Mouse (Mus musculus): ENCODE data around the gene Epm2a. TPM values are rescaled to one million over a fixed set of nuclear protein-coding genes. Genes with fewer than 3 reads are reported as not detected.
"Not testable (repeated sequence)": the region's sequence is repeated elsewhere in the genome, so short reads cannot be mapped to it uniquely, and the experiment has no call there.

Epm2a gene
- total RNA-seq (2021), result 10 to 100 TPM; 16.9 to 18.7 TPM

DNA sequence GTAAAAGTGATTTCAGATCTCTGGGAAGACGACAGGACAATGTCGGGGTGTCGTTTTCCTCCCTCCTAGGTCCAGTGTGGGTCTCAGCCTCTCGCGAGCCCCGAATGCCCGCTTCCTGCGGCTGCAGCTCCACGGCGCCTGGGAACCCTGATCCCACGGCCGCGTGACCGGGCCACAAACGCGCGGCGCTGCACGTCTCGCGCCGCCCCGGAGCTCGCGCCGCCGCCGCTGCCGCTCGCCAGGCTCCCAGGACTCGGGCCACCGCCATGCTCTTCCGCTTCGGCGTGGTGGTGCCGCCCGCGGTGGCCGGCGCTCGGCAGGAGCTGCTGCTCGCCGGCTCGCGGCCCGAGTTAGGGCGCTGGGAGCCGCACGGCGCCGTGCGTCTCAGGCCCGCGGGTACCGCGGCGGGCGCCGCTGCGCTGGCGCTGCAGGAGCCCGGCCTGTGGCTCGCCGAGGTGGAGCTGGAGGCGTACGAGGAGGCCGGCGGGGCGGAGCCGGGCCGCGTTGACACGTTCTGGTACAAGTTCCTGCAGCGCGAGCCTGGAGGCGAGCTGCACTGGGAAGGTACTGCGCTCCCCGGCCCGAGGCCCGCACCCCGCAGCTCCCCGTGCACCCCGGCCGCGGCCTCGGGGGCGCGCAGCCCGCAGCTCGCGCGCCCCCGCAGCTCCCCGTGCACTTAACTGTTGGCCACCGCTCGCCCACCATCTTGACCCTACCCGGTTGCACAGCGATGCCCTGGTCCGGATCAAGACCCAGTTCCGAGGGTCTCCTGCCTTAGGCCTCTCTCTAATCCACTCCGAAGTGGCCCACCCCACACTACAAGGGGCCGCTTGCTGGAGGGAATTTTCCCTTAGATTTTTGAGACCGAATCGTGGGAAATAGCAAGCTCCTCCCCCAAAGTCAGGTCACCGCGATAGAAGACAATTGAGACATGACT, at the start of gene Epm2a:
TSS of gene Epm2a (plus strand) at position 200 of the 937 bp plus-strand sequence.
- peak; percentile 85 to 91 for DNase-seq
- intact Hi-C loops (cut with DNase I), result loop anchor here (1.0 to 5.0 kb wide), 2 partner anchors 62 to 131 kb away; partner anchors contain the start of gene Fbxo30

DNA sequence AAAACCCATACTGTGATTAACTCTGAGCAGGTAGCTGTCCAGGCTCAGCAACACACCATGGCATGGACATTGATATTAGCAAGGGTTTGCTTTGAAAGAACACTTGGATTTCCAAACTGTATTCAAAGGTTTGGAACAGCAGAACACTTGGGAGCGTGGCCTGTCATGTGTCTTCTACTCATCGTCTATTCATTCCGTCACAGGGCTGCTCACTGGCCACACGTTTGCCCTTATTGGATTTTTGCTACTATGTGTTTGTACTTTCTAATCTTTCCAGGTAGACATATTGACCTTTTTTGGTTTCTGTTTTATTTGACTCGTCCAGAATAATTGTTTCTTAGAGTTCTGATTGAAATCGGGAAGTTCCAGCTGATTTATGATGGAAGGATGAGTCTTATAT, 44.8 kb upstream of the Epm2a start:
- no peak for DNase-seq
- intact Hi-C loops (cut with DNase I), result no loop called here

DNA sequence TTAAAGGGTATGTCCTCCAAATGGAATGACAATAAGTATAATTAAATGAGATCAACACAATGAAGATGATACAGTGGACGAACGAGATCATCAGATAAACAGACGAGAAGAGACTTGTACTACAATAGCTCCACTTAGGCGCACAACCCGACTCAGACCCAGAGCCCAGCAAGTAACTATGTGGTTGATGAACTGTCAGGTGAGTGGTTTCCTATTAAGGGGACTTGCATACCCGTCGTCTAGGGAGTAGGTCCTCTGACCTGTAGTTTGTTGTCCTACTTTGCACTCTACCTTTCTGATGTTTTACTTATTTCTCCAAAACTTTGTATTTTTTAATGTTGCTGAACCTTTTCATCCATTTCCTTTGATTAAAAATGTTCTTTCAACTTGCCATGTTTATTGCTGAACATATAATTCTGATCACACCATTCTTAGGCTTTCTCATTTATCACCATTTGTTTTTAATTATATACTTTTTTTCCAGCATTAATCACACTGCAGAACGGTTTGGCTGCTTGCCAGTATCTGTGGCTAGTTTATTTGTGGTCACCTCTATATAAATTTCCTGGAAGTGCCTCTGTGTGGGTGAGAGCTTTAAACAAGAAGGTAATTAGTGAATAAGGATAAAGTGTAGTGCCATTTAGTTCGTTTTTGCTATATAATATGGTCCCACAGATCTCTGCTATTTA, 37.7 kb upstream of the Epm2a start:
- DNase-seq, result peak; percentile 15 to 21
- intact Hi-C loops (cut with DNase I), result no loop called here

DNA sequence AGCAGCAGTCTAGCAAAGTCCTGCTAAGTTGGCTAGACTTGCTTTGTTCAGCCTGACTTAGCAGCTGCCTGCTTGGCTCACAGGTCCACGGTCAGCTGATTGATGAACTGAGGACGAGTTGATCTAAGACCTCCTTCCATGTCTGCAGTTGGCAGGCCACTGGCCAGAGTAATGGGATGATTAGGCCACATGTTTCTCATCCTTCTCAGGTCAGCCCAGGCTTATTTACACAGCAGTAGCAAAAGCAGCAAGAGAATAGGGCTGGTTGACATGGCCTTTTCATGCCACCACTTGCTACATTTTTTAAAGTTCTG, 37.2 kb upstream of the Epm2a start:
- intact Hi-C loops (cut with DNase I), result no loop called here
- DNase-seq, result peak; percentile 36 to 39

DNA sequence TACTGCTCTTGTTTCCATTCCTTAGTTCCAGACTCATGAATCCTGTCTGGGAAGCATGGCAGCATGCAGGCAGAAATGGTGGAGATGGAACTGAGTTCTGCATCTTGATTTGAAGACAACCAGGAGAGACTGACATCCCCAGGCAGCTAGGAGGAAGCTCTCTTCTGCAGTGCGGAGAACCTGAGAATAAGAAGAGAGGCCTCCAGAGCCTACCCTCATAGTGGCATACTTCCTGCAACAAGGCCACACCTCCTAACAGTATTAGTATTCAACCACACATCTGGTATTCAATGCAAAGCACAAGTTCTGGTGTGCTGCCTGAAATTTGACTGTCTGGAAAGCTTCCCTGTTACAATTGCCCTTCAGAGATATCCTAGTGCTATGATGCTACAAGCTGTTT, 33.3 kb upstream of the Epm2a start:
- intact Hi-C loops (cut with DNase I), result no loop called here

DNA sequence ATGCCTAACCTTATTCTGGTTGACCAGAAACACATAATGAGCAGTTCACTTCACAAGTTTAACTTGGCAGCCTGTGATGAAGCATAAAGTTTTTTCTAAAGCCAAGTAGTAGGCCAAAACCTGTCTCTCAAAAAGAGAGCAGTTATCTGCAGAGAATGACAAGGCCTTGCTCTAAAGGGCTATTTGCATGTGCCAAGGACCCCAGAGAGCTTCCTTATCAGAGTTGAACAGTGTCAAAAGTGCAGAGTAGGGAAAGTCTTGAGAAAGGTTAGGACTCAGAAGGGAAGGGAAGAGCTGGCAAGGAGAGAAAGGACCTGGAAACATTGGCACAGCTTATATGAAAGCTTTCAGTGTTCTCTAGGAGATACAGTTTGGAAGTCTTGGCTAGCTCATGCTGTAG, 32.7 kb upstream of the Epm2a start:
- intact Hi-C loops (cut with DNase I), result no loop called here
- DNase-seq, result no peak

More for the DNA sequence above, 33.3 kb upstream of the Epm2a start:
- no peak for DNase-seq

DNA sequence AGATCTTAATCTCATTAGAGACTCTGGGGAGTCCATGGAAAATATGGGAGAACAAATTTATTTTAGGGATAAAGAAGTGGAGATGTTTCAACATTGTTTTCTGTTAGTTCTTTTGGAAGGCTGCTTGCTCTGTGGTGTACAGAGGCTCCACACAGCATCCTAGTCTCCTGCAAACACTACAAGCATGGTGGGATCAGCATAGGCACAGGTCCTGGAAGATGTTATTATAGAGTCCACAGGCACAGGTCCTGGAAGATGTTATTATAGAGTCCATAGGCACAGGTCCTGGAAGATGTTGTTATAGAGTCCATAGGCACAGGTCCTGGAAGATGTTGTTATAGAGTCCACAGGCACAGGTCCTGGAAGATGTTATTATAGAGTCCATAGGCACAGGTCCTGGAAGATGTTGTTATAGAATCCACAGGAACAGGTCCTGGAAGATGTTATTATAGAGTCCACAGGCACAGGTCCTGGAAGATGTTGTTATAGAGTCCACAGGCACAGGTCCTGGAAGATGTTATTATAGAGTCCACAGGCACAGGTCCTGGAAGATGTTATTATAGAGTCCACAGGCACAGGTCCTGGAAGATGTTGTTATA, 25.2 kb upstream of the Epm2a start:
- intact Hi-C loops (cut with DNase I); DNase-seq: not testable (repeated sequence)

DNA sequence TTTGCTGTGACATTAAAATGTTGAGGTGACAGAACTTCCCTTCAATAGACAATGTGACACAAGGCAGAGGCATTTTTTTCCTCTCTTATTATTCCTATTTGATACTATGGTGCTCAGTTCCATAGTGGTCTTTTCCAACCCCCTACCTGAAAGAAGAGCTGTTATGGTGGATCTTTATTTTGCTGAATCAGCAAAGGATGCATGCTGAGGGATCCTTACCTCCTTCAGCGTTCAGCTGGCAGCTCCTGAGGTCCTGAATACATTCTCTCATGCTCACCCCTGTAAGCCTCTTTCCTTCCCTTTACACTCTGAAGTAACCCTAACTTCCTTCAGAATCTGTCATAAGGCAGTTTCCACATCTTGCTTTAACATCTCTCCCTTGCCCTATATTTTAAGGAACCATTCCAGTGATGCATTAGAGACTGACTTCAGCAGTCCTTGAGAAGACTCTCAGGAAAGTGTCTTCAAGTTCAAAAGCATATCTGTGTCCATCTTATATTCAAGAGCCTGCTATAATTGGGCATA, 23.7 kb upstream of the Epm2a start:
- no peak for DNase-seq
- intact Hi-C loops (cut with DNase I), result no loop called here

DNA sequence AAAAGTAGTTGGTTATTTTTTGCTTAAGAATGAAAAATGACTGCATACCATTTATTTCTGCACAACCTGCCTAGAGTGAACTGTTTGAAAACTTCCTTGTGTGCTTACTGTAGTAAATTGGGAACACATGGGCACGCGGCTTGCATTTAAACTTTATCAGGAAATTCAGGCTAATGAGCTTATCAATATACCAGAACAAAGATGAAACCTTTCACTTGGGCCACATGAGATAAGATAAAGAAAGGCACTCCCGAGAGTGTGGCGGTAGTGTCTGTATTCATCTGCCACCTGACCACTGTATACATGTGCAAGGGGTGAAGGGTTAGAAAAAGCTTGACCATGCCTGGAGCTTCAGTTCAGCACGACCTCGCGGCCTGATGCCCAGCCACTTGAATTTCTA, 20.9 kb upstream of the Epm2a start:
- intact Hi-C loops (cut with DNase I), result no loop called here
- no peak for DNase-seq

DNA sequence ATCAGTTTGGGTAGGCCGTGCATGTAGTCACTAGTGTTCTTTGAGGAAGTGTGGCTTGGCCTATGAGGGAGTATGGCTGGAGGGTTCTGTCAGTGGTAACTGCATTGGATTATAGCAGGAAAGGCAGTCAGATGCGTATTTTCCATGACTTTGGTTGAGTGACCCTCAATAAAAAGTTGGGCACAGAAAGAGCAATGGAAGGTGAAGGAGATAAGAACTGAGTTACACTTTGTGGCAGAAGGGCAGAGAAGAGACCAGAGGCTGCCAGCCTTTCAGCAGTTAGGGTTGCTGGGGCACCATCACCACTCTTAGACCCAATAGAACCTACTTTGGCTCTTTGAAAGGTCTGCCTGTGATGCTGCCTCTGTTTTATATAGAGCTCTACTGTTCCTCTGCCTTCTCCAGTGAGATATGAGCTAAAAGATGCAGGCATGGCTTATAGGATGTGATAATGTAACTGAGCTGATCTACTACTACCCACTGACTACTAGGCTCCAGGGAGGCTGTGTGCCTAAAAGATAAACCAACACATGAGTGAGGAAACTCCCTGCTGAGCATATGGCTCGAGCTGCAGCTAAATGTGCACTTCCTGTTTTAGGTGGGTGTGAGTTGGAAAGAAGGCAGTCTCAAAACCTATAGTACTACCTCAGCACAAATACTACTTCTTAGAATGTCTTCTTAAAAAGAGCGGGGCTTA, 19.9 kb upstream of the Epm2a start:
- no peak for DNase-seq
- intact Hi-C loops (cut with DNase I), result no loop called here

DNA sequence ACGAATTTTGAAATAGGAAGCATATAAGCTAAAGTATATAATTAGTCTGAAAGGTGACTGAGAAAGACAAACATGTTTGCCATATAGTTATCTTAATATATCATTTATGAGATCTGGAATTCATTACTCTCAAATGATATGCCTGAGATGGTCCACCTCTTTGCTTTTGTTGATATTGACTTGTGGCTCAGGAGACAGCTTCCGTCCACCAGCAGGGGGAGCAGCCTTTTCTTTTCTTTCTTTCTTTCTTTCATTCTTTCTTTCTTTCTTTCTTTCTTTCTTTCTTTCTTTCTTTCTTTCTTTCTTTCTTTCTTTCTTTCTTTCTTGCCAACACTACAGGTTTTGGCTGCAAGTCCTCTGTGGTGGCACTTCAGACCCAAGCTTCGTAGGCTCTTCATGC, 16.7 kb upstream of the Epm2a start:
- intact Hi-C loops (cut with DNase I), result no loop called here
- DNase-seq, result no peak

DNA sequence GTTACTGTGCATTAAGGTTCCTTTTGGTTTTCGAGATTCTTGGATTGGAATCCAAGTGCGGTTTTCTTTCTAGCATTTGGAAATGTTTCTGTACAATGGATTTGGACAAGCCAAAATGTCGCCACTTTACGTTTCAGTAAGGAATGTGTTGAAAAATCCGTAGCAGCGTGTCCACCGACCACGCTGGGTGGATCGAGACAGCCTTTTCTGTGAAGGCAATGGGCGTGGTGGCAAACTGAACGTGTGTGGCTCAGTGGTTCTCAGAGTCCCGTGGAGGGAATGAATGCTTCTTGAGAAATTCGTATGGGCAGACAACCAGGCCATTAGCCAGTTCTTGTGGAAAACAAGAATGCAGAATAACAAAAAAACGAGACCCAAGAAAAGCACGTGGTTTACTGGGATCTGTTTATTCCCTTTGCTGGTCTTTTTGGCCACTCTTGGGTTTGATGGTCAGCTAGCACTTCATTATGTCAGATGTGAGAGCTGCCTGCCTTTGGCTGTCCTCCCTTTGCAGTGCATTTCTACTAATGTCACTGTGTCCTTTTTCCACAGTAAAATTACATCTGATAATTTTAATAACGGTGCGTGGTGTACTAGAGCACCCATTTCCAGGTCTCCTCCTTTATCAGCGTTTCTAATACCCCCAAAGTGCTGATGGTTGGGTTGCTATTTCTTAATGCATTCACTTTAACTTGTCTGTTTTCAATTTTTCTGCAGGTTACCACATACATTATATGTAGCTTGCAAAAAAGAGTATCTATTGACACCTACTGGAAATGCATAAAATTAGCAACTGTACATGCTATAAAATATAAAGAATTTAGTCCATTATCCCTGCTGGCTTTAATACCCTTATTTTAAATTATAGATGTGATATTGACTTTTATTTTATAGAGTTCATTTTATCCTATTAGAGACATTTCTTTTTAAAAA, 1.6 kb downstream of the Epm2a start:
- no peak for DNase-seq
- intact Hi-C loops (cut with DNase I), result loop anchor here (5.0 kb wide), 1 partner anchor 133 kb away; no protein-coding TSS in a partner anchor

DNA sequence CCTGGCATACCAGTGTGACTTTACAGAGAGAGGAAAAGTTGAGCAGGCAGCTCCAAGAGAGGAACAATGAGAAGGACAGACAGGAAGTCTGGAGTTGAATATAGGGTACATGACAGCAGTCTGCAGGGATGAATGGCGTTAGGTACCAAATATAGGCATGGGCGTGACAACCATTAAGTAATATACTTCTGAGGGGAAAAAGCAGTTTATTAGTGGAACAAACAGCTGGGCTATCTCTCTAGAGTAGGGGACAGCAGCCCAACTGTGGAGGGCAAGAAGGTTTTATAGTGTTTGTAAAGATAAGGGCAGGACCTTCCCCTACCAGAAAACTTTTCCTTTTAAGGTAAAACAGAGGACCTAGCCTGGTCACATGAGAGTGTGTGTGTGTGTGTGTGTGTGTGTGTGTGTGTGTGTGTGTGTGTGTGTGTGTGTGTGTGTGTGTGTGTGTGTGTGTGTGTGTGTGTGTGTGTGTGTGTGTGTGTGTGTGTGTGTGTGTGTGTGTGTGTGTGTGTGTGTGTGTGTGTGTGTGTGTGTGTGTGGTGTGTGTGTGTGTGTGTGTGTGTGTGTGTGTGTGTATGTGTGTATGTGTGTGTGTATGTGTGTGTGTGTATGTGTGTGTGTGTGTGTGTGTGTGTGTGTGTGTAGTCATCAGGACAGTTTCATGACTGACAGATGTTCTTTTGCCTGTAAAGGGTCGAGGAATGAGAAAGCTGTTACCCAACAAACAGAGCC, 7.2 kb downstream of the Epm2a start:
- intact Hi-C loops (cut with DNase I); DNase-seq: not testable (repeated sequence)

DNA sequence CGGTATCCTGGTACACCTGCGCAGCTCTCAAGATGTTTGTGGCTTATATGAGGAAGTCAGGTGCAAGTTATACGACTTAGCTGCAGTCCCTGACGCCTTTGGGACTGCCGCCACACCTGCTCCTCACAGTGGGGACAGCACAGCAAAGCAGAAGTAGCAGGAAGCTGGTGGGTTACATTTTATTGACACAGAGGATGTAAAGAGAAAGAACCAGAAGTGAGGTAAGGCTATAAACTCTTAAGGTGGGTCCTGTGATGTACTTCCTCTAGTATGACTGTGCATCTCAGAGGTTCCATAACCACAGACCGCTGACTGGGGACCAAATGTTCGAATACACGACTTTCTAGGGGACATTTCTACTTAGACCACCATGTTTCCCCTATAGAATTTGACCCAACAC, 11.4 kb downstream of the Epm2a start:
- DNase-seq, result no peak
- intact Hi-C loops (cut with DNase I), result no loop called here

DNA sequence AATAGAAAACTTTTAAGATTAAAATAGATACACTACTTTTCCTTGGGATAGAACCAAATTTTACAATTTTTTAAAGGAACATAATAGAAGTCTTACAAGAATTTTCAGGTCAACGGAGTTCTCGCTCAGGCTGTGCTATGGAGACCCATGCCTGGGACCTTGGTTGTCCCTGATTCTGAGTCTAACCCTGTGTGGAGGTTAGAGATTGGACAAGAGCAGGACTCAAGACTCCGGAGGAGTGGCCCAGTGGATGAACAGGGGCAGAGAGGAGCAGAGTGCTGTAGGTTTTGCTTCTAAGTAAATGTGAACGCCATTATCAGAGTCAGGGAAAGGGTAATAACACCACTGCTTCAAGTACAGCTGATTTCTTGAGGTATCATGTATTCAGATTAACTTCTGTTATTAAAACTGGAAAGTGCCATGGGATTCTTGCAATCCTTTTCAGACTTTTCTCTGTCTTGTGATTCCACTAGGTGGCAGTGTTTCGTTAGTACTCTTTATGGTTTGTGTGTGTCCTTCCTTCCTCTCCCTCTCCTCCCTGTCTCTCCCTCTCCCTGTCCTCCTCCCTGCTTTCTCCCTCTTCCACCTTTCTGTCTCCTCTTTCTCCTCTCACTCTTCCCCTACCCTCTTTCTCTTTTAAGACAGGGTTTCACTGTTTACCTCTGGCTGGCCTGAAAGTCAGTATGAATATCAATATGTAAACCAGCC, 18.9 kb downstream of the Epm2a start:
- intact Hi-C loops (cut with DNase I), result loop anchor here (5.0 kb wide), 2 partner anchors 95 to 1250 kb away; no protein-coding TSS in a partner anchor
- peak; percentile 25 to 59 for DNase-seq

DNA sequence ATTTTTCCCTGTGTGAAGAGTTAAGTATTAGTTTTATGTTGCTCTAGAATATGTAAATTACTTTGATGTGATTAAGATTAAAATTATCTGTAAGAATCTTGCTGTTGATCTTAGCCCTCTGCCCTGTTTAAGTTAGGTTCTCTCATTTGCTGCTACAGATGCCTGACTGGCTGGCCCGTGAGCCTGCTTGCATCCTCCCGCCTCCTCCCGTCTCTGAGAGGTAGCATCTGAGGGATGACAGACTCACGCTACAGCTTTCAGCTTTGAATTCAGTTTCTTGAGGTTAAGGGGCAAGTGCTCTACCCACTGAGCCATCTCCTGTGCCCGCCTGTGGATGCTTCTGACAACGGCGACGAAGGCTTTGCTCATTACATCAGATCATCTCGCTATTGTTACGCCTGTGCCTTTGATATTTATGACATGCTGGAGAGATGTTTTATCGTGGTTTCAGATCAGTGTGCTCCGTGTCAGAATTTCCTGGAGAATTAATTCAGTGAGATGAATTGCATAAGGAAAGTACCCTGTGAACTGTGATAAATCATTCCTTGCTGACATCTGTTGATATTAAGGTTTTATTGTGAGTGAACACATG, 19.8 kb downstream of the Epm2a start:
- DNase-seq, result no peak
- intact Hi-C loops (cut with DNase I), result loop anchor here (5.0 kb wide), 2 partner anchors 94 to 1249 kb away; no protein-coding TSS in a partner anchor

DNA sequence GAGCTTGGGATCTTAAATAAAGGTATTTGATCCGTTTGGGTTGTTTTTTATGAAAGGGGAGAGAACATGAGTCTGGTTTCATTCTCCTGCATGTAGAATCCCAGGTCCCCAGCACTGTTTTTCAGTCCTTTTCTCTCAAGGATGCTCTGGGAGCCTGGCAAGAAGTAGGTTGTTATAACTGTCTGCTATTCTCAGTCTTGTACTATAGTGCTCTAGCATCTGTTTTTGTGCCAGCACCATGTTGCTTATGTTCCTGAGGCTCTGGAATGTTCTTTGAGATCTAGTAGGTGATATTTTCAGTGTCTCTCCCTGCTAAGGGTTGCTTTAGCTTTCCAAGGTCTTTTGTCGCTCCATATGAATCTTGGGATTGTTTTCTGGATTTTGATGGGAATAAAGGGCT, 38.1 kb downstream of the Epm2a start:
- intact Hi-C loops (cut with DNase I), result no loop called here

DNA sequence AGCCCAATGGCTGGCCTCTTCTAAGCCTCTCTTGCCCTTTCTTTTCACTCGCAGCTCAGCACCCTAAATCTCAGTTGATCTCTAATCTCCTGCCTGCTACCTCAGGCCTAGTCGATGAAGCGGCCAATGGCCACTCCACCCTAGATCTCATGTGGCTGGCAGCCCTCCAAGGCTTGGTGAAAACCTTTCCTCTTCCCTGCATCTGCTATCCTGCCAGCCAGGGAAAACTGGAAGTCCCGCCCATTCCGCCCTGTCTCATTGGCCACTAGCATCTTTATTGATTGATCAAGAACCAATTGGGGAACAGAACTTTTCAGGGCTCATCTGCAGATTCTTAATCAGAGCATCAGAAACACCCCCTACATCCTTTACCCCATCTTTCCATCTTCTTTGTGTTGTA, 67.7 kb downstream of the Epm2a start:
- intact Hi-C loops (cut with DNase I), result no loop called here
- DNase-seq, result no peak

More for the DNA sequence above, 38.1 kb downstream of the Epm2a start:
- DNase-seq, result no peak
